Mouse (Mus musculus) left cerebral cortex, postnatal 36 days (tissue): ENCODE data around the gene Rad51b. TPM values are rescaled to one million over a fixed set of nuclear protein-coding genes. Genes with fewer than 3 reads are reported as not detected.

Source experiments
- DNase-seq, 2 experiments: peaks; one replicate each; pipeline ENCODE4 v3.0.0; 2021 to 2022; ENCODE audit warnings: low spot score in 2 of 2, mixed read lengths in 1 of 2
- intact Hi-C: fragments of 180-260 bp; cut with DNase I; formaldehyde crosslinking; loops from one replicate; pipeline ENCODE4 v1.15.1; 2025
- total RNA-seq, 2 experiments: library from RNA; stranded (reverse); gene quantifications; 2 replicates each; pipeline ENCODE4 v1.2.3; 2021

The Rad51b gene
- total RNA-seq, 2 experiments from 2014 or later = 0.22 TPM; not detected in 1

DNA sequence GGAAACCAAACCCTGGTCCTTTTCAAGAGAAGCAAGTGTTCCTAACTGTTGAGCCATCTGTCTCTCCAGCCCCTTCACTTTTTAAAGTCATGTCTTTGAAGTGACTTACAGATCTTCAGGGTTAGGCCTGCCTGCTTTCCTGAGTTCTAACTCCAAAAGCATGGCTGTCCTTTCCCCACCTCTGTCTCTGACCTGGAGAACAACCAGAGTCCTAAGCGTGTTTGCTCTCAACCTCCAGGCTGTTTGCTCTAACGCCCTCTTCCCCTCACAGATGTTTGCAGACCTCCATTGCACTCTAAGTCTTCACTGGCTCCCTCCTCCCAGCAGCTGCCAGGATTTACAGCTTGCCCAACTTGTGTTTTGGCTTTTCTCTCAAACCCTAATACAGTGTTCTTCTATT, 29.7 kb downstream of the Rad51b start:
- DNase-seq = no peak
- intact Hi-C loops = no loop called here

DNA sequence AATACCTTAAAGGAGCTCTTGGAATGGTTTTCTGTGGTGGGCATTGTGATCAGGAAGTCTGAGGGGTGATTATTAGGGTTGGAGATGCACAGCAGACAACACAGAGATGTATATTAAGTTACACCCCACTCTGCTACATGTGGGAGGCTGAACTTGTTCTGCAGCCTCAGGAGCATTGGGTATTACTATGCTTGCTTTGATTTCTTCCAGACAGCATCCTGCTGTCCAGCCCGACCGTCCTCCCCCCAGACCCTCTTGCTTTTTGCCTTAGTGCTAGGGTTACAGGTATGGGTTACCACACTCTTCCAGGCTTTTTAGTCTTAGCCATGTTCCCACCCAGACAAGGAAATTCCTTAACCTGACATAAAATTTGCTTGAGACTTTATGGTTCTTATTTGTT, 30.8 kb downstream of the Rad51b start:
- intact Hi-C loops = no loop called here
- DNase-seq = no peak

DNA sequence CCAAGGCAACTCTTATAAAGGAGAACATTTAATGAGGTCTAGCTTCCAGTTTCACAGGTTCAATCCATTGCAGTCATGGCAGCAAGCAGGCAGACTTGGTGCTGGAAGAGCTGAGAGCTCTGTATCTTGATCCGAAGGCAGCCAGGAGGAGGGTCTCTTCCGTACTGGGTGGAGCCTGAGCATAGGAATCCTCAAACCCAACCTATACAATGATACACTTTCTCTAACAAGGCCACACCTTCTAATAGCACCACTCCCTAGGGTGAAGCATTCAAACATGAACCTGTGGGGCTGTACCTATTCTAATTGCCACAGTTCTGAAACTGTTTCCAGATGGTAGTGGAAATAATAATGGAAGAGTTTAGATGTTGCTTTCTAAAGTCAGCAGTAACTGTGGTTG, 33.5 kb downstream of the Rad51b start:
- intact Hi-C loops = no loop called here
- no peak for DNase-seq

DNA sequence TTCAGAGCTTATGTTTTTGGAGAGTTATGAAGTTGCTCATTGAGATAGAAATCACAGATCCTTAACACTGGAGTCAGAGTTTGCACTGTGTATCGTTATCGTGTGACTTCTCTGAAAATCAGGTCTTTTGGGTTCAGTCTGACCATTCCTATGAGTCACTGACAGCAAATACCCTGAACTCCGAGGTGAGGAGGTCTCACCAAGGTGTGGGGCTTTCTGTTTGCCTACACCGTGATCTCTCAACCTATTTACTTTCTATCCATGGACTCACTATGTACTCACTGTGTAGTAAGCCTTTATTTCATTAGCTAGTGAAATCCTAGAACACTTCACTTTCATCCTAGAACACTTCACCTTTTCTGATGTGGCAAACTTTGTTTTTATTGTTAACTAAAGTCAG, 34.6 kb downstream of the Rad51b start:
- intact Hi-C loops = no loop called here
- no peak for DNase-seq

DNA sequence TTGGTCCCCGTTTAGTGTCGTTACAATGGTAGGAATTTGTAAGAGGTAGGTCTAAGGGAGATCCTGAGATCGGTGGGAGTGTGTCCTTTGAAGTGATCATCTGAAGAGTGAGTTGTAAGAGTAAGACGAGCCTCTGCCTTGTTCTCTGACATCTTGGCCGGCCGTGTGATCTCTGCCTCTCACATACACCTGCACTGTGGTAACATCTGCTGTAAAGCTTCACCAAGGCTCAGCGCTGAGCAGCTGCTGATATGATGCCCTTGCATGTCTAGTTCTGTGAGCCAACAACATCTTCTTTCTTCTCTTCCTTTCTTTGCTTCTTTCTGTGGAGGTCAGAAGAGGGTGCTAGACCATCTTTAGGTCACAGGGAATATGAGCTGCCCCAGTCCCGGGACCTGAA, 41.7 kb downstream of the Rad51b start:
- DNase-seq = no peak
- intact Hi-C loops = no loop called here

DNA sequence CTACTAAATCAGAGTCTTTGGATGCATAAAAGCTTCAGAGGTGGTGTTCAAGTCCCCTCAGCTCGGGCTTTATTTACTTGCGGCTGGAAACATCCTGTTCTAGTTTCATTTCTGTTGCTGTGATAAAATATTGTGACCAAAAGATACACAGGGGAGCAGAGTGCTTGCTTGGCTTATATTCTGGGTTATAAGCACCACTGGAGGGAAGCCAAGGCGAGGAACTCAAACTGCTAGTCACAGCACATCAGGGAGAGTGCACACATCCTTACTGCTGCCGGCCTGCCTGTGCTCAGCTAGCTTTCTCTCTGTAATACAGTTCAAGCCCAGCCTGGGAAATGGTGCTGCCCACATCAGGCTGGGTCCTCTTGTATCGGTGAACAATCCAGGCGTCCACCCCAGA, 43.4 kb downstream of the Rad51b start:
- intact Hi-C loops = no loop called here
- DNase-seq = no peak

DNA sequence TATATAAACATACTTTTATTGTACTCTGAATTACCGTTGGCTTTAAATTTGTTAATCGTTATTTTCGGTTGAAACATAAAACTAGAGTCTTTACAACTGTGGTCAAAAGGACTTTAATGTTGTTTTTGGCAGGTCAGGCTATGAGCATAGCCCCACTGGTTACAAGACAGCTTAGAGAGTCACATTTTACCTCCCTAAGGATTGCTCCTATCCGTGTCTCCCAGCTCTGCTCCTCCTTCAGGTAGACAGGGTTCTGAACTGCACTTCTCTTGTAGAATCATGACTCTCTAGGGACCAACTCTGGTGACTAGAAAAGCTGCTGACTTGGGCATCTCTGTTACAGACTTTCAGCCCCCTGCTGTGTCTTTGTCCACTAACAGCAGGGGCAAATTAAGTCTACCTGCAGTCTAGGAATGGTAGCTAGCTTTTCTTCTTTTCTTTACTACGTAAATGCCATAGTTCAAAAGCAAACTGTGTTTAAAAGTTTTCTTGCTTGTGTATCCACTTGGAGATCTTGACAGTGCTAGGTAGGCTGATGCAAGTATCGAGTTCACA, 44.3 kb downstream of the Rad51b start:
- intact Hi-C loops = no loop called here
- no peak for DNase-seq

DNA sequence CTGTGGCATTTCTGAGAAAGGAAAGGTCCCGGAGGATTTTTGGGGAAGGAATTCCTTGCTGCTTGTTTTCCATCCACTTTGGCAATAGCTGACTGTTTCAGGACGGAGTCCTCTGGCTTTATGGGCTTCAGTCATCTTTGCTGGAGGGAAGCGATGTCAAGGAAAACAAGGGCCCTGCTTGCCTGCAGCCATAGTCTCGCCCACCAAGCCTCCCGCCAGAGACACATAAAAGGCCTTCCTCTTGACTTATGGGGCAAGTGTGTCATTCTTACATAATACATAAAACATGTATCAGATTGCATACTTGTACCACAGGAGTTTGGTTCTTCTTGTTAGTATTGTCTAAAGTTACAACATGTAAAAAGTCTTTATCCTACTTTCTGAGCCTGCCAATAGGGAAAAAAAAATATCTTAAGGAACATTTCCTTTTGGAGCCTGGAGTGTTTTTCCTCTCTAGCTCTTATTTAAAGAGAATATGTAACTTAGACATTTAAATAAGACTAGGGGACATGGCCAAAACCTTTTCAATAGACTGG, 49.2 kb downstream of the Rad51b start:
- intact Hi-C loops = no loop called here
- DNase-seq = no peak

DNA sequence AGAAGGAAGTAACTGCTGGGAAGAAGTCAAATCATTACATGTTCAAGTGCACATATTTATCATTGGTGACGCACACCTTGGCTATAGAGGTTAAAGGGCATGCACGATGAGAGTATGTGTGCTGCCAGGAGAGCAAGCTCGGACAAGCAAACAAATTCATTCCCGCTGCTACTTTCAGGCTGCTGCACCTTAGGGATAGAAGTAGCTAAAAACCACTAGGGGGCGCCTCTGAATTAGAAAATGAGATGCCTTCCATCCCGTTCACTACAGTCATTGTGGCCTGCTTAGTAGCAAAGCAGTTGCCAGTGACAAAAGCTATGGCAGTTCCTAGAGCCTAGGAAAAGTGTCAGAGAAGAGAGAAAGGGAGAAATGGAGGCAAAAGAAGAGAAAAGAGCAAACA, 50.6 kb downstream of the Rad51b start:
- DNase-seq = peak; percentile 27 to 41
- intact Hi-C loops = no loop called here

DNA sequence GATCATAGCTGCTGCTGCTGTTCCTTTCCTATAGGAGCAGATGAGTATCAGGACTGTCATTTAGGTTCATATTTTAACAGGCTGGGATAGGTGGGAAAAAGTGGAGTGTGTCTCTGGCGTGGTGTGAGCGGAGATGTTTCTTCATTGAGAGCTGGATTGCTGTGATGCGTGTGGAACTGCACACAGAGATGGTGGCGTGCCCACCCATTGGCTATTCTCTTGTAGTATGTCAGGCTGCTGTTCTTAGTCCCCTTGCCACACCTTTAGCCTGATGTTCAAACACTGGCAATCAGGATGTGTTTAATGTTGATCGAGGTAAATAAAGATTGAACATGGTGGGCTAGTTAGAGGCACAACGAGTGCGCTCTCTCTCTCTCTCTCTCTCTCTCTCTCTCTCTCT, 54.4 kb downstream of the Rad51b start:
- intact Hi-C loops = no loop called here
- no peak for DNase-seq

DNA sequence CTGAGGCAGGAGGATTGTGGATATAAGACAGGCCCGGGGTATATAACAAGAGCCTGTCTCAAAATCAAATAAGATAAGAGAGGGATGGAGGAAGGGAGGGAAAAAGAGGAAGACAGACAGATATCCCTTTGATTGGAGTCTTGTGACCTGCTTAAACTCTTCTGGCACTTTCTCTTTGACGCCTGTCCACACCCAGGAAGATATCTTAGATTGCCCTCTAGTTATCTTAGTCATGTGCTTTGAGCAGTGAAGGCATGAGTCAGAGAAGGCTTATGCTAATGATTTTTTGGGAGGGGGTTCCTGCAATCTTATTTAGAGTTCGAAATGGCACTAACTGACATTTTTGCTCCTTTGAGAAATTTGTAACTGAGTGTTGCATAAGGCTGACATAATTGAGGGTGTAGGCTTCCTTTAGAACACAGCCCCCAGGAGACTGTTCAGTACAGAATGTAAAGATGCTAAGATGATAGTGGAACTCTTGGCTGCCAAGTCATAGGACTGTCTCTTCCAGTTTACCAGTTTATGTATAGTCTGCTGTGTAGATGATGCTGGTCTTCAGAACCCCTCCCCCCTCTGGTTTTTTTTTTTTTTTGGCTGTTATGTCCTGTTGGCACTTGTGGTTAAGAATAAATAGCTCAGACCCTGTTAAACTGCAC, 55.1 kb downstream of the Rad51b start:
- intact Hi-C loops = no loop called here
- DNase-seq = no peak

DNA sequence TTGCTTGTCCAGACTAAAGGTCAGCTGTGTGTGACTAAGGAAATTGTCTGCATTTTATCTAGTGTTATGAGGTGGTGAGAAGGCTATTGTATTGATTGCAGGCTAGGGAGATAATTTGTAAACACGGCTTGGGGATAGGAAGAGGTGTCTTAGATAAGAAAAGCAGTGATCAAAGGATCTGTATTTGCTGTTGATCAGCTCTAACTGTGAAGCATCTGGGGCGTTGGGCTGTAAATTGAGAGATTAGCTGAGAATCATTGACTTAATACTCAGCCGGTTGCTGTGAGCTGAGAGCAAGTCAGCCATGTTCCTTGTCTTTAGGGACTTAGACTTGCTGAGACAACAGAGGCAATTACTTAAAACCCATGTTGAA, 55.6 kb downstream of the Rad51b start:
- intact Hi-C loops = no loop called here
- no peak for DNase-seq

DNA sequence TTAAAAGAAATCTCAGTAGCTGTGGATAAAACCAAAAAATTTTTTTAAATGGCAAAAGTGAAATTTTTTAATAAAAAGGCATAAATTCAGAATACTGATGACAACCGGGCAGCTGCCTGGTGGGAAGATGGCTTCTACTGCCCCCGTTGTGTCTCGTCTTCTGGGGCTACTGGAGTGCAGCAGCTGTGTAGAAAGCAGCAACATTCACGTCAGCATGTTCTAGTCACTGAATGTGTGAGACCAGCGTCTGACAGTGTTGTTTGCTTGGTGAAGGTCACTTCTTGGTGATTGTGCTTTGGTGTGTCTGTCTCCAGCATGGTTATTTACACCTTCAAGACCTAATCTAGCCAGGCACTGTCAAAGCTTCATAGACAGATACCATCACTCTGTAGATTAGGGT, 56.3 kb downstream of the Rad51b start:
- DNase-seq = no peak
- intact Hi-C loops = no loop called here

DNA sequence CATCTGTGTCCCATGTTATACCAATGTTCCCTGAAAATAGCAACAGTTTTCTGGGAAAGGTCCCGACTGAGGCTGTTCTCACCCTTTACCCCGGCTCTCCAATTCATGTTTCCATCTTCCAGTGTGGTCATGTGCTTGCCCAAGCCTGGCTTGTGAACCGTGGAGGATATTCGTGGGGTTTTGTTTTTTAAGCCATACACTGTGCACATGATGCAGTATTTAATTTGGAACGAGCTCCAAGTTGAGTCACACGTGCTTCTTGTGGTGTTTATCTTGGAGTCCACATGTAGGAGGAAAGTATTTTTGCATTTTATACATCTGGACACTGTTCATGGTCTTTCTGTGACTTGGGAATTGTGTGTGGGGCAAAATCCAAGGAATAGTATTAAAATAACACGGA, 57.5 kb downstream of the Rad51b start:
- intact Hi-C loops = loop anchor here (5.0 kb wide), 1 partner anchor 258 kb away; no protein-coding TSS in a partner anchor
- DNase-seq = no peak

DNA sequence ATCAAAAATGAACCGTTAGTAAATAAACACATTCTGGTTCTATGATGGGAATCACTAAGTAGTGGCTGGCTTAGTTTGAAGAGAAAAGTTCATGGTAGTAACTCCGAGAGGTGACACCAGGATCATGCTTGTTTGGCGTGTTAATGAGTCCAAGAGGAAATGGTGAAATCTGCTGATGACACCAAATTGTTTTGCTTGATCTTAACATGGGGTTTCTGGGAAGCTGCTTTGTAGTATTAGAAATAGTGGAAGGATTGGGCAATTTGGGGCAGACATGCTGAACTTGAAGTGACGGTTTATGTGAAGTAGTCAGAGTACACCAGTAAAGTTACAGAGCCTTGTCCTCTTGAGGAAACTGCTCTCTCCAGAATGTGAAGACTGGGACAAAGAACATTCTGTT, 59.1 kb downstream of the Rad51b start:
- no peak for DNase-seq
- intact Hi-C loops = loop anchor here (5.0 kb wide), 1 partner anchor 256 kb away; no protein-coding TSS in a partner anchor

DNA sequence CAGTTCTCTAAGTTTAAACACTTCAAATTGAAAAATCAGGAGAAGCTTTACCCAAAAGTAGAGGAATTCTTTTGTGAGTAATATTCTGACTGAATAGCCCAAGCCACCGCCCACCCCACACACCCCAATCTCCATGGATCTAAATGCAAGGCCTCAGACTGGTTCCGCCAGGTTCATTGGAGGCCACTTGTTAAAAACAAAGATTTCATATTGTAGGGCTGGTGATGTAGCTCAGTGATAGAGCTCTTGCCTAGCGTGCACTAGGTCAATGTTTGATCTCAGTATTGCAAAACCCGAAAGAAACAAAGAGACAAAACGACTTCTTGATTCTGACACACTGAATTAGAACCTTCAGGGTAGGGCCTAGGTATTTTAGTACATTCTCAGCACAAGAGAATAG, 60.5 kb downstream of the Rad51b start:
- intact Hi-C loops = loop anchor here (2.0 to 5.0 kb wide), 2 partner anchors 255 to 789 kb away; no protein-coding TSS in a partner anchor
- no peak for DNase-seq

DNA sequence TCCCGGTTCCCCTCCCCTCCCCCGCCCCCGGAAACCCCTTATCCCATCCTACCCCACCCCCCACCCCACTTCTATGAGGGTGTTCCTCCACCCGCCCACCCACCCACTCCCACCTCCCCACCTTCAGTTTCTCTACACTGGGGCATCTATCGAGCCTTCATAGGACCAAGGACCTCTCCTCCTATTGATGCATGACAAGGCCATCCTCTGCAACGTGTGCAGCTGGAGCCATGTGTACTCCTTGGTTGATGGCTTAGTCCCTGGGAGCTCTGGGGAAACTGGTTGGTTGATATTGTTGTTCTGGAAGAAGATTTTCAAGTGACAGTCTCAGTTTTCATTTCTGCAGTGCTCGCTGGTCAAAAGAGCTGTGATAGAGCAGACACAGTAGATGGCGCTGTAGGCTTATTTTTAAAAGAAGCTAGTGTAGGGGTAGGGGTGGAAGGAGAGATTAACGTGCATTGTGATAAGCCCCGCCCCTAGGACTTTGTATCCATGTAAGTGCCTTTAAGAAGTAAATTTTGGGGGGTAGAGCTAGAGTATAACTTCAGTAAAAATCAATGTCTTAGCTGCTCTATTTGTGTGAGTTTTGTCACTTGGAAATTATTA, 61.6 kb downstream of the Rad51b start:
- intact Hi-C loops = loop anchor here (2.0 to 5.0 kb wide), 2 partner anchors 254 to 788 kb away; no protein-coding TSS in a partner anchor
- peak; percentile 17 to 50 for DNase-seq

DNA sequence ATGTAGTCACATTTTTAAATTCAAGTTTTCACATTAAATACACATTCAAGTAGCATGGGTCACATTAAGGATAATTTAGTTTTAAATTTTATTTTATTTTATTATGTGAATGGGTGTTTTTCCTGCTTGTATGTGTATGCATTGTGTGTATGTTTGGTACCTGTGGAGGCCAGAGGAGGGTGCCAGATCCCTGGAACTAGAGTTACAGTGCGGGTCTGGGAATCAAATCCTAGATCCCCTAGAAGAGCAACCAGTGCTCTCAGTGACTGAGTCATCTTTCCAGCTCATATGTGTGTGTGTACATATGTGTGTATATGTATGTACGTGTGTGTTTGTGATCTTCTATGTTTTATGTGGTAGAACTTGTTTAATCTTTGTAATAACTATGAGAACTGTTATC, 62.3 kb downstream of the Rad51b start:
- DNase-seq = no peak
- intact Hi-C loops = loop anchor here (2.0 to 5.0 kb wide), 2 partner anchors 253 to 787 kb away; no protein-coding TSS in a partner anchor

DNA sequence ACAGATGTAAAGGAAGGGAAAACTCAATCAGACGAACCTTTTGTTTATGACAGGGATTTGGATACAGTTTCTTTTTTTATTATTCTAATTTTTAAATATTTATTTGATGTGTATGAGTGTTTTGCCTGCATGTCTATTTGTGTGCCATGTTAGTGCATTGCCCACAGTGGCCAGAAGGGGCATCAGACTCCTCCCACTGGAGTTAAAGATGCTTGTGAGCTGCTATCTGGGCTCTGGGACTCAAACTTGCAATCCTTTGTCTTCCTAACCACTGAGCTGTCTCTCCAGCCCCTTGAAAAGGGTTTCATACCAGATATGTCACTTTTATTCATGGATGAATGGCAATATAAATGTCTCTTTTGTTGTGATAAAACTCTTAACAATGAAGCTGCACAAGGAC, 65.1 kb downstream of the Rad51b start:
- DNase-seq = no peak
- intact Hi-C loops = no loop called here

DNA sequence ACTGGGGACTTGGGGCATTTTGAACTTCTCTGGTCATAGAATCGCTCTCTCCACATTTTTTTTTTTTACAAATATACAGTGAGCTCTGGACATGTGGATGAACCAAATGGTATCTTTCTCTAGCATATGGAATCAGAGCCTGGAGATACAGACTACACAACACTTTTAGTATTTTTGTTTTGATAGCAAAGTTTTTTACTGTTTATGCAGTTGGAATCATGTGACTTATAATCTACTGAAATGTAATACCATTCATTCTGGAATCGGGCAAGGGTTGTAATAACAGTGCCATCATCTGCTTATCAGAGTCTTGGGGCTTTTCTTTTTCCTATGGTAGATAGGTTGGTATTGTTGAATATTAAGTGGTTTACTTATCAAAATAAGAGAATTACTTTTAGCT, 67.2 kb downstream of the Rad51b start:
- intact Hi-C loops = no loop called here

DNA sequence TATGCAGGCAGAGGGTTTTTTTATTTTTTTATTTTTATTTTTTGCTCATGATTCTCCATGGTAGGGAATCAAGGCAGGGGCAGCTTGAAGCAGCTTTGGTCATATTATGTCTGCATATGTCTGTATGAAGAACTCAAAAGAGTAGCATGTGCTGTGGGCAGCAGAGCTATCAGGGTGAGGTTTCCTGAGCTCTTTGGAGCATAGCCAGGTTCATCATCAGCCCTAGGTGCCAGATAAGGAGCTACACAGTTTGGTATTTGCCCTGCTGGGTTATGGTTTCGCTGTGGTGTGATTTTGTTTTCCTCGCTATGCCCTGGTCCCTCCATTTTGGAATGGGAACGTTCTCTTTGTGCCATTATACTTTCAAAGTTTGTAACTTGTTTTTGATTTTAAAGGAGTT, 71.7 kb downstream of the Rad51b start:
- DNase-seq = no peak
- intact Hi-C loops = no loop called here

More for the DNA sequence above, 67.2 kb downstream of the Rad51b start:
- no peak for DNase-seq
